Mouse (Mus musculus): ENCODE results near the gene Vwf. TPM values are rescaled to one million over a fixed set of nuclear protein-coding genes. Genes with fewer than 3 reads are reported as not detected.

Gene Vwf
- total RNA-seq, 2 experiments from 2014 or later: 12.5 to 17.6 TPM

GRCm38 (mm10) chr6:125579864-125580263, 33.3 kb downstream of the Vwf start:
- intact Hi-C loops (cut with DNase I): no loop called here
- DNase-seq (ENCODE audit: low spot score in 2 of 2): no peak

- intact Hi-C loops (cut with DNase I): no loop called here
These were observed 37.1 kb downstream of the Vwf start for GRCm38 (mm10) chr6:125583666-125584065.

GRCm38 (mm10) chr6:125584266-125584665, 37.7 kb downstream of the Vwf start:
- intact Hi-C loops (cut with DNase I): no loop called here

More at GRCm38 (mm10) chr6:125583666-125584065, 37.1 kb downstream of the Vwf start:
- DNase-seq (ENCODE audit: low spot score in 2 of 2): no peak

GRCm38 (mm10) chr6:125585579-125585978, 39.0 kb downstream of the Vwf start:
- intact Hi-C loops (cut with DNase I): no loop called here

More at GRCm38 (mm10) chr6:125584266-125584665, 37.7 kb downstream of the Vwf start:
- no peak for DNase-seq (ENCODE audit: low spot score in 2 of 2)

GRCm38 (mm10) chr6:125586042-125586566, 39.5 kb downstream of the Vwf start:
- DNase-seq (ENCODE audit: low spot score in 2 of 2): no peak
- intact Hi-C loops (cut with DNase I): no loop called here

More at GRCm38 (mm10) chr6:125585579-125585978, 39.0 kb downstream of the Vwf start:
- no peak for DNase-seq (ENCODE audit: low spot score in 2 of 2)

- DNase-seq (ENCODE audit: low spot score in 2 of 2): no peak
- intact Hi-C loops (cut with DNase I): no loop called here
These were observed 41.7 kb downstream of the Vwf start for GRCm38 (mm10) chr6:125588241-125588640.

GRCm38 (mm10) chr6:125589075-125589474, 42.5 kb downstream of the Vwf start:
- intact Hi-C loops (cut with DNase I): no loop called here
- no peak for DNase-seq (ENCODE audit: low spot score in 2 of 2)

- peak in 1 of 2 experiments; percentile 35 for DNase-seq (ENCODE audit: low spot score in 2 of 2)
- intact Hi-C loops (cut with DNase I): no loop called here
These were observed 43.5 kb downstream of the Vwf start for GRCm38 (mm10) chr6:125590056-125590455.

GRCm38 (mm10) chr6:125590471-125590870, 43.9 kb downstream of the Vwf start:
- intact Hi-C loops (cut with DNase I): no loop called here
- DNase-seq (ENCODE audit: low spot score in 2 of 2): no peak

- DNase-seq (ENCODE audit: low spot score in 2 of 2): no peak
- intact Hi-C loops (cut with DNase I): no loop called here
These were observed 45.2 kb downstream of the Vwf start for GRCm38 (mm10) chr6:125591652-125592385.

GRCm38 (mm10) chr6:125592536-125592935, 46.0 kb downstream of the Vwf start:
- no peak for DNase-seq (ENCODE audit: low spot score in 2 of 2)
- intact Hi-C loops (cut with DNase I): no loop called here

- DNase-seq (ENCODE audit: low spot score in 2 of 2): no peak
- intact Hi-C loops (cut with DNase I): no loop called here
These were observed 47.7 kb downstream of the Vwf start for GRCm38 (mm10) chr6:125594311-125594710.

- DNase-seq (ENCODE audit: low spot score in 2 of 2): no peak
- intact Hi-C loops (cut with DNase I): no loop called here
These were observed 48.3 kb downstream of the Vwf start for GRCm38 (mm10) chr6:125594825-125595224.

- DNase-seq (ENCODE audit: low spot score in 2 of 2): no peak
- intact Hi-C loops (cut with DNase I): no loop called here
These were observed 50.2 kb downstream of the Vwf start for GRCm38 (mm10) chr6:125596701-125597318.

GRCm38 (mm10) chr6:125597716-125598115, 51.1 kb downstream of the Vwf start:
- intact Hi-C loops (cut with DNase I): no loop called here
- DNase-seq (ENCODE audit: low spot score in 2 of 2): no peak

GRCm38 (mm10) chr6:125600036-125600558, 53.5 kb downstream of the Vwf start:
- intact Hi-C loops (cut with DNase I): loop anchor here (2.0 to 10.0 kb wide), 6 partner anchors 88 to 385 kb away; partner anchors contain the start of gene Vamp1
- peak; percentile 75 to 78 for DNase-seq (ENCODE audit: low spot score in 2 of 2)

- no peak for DNase-seq (ENCODE audit: low spot score in 2 of 2)
- intact Hi-C loops (cut with DNase I): loop anchor here (2.0 to 10.0 kb wide), 6 partner anchors 88 to 386 kb away; partner anchors contain the start of gene Vamp1
These were observed 54.1 kb downstream of the Vwf start for GRCm38 (mm10) chr6:125600669-125601068.

GRCm38 (mm10) chr6:125601190-125601589, 54.6 kb downstream of the Vwf start:
- DNase-seq (ENCODE audit: low spot score in 2 of 2): no peak
- intact Hi-C loops (cut with DNase I): loop anchor here (2.0 to 10.0 kb wide), 6 partner anchors 89 to 386 kb away; partner anchors contain the start of gene Vamp1

GRCm38 (mm10) chr6:125601748-125602147, 55.2 kb downstream of the Vwf start:
- no peak for DNase-seq (ENCODE audit: low spot score in 2 of 2)
- intact Hi-C loops (cut with DNase I): loop anchor here (2.0 to 10.0 kb wide), 7 partner anchors 73 to 387 kb away; partner anchors contain the start of gene Vamp1

- intact Hi-C loops (cut with DNase I): loop anchor here (2.0 to 10.0 kb wide), 6 partner anchors 74 to 388 kb away; partner anchors contain the start of gene Vamp1
- DNase-seq (ENCODE audit: low spot score in 2 of 2): no peak
These were observed 55.8 kb downstream of the Vwf start for GRCm38 (mm10) chr6:125602354-125602753.

All from left cerebral cortex, postnatal 25 days (tissue).